Mouse (Mus musculus): ENCODE results near the gene Ccdc62.

DNA sequence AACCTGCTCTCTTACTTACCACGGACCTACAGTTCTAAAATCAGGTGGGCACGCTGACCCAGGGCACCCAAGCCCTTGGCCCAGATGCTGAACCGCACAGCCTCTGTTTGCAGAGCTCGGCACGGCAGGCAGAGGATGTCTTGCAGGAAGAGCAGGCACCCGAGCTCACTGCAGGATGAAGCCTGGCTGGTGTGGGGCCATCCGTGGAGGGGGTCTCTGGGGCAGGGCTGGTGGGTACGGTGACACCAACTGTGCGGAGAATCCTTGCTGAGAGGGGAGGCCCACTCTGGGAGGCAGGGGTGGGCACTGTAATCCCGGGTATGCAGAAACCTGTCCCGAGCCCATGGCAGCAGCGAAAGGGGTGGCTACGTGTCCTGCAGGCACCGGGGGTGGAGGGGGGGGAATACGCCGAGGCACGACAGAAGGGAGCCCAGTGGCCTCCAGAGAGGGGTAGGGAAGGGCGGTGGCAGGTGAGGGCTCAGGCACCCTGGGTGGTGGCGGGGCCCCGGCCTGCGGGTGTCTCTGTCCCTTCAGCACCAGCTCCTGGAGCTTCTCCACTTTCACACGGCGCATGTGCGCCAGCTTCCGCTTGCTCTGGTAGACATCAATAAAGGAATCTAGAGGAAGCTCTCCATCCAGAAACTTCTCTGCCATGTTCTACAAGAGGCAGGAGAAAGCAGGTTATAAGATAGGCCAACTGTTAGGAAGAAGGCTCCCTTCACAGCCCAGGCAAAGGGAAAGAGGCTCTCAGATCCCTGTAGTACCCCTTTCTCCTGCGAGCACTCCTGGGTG lies 75.8 kb downstream of the Ccdc62 start:
- TF ChIP-seq POLR2A (IDR thresholded peaks at IDR 0.05; ENCODE audit: control insufficient read depth, low read depth, low read length) (no peak), CTCF (IDR thresholded peaks at IDR 0.05; ENCODE audit: control insufficient read depth, insufficient read depth, insufficient replicate concordance, low read depth, low read length) (no peak)
